Mouse (Mus musculus): ENCODE results near the gene Kif1bp.
"Not testable (repeated sequence)": the region's sequence is repeated elsewhere in the genome, so short reads cannot be mapped to it uniquely, and the experiment has no call there.

Gene Kif1bp

GRCm38 (mm10) chr10:62578338-62579100 is at the start of gene Kif1bp:
Gene Kif1bp (minus strand): TSS chr10:62578457.
- DNase-seq (ENCODE audit: low spot score): peak; percentile 94

- DNase-seq (ENCODE audit: low spot score): no peak
These were observed 25.9 kb upstream of the Kif1bp start for GRCm38 (mm10) chr10:62604161-62604560.

- no peak for DNase-seq (ENCODE audit: low spot score)
These were observed 25.2 kb upstream of the Kif1bp start for GRCm38 (mm10) chr10:62603233-62604030.

- DNase-seq (ENCODE audit: low spot score): peak; percentile 90
These were observed 24.2 kb upstream of the Kif1bp start, which contains the start of gene Ddx21 for GRCm38 (mm10) chr10:62602177-62603040. Gene Ddx21 (minus strand): TSS chr10:62602281.

- DNase-seq (ENCODE audit: low spot score): no peak
These were observed 23.5 kb upstream of the Kif1bp start for GRCm38 (mm10) chr10:62601833-62602176.

- DNase-seq (ENCODE audit: low spot score): no peak
These were observed 23.0 kb upstream of the Kif1bp start for GRCm38 (mm10) chr10:62601053-62601791.

GRCm38 (mm10) chr10:62600056-62600455 is 21.8 kb upstream of the Kif1bp start:
- no peak for DNase-seq (ENCODE audit: low spot score)

GRCm38 (mm10) chr10:62599311-62599710 is 21.1 kb upstream of the Kif1bp start:
- DNase-seq (ENCODE audit: low spot score): not testable (repeated sequence)

- no peak for DNase-seq (ENCODE audit: low spot score)
These were observed 14.2 kb upstream of the Kif1bp start for GRCm38 (mm10) chr10:62592496-62592895.

- peak; percentile 67 for DNase-seq (ENCODE audit: low spot score)
These were observed 11.9 kb upstream of the Kif1bp start for GRCm38 (mm10) chr10:62590200-62590599.

GRCm38 (mm10) chr10:62588616-62589015 is 10.4 kb upstream of the Kif1bp start:
- no peak for DNase-seq (ENCODE audit: low spot score)

GRCm38 (mm10) chr10:62583245-62583644 is 5.0 kb upstream of the Kif1bp start:
- DNase-seq (ENCODE audit: low spot score): no peak

GRCm38 (mm10) chr10:62582701-62583100 is 4.4 kb upstream of the Kif1bp start:
- no peak for DNase-seq (ENCODE audit: low spot score)

- no peak for DNase-seq (ENCODE audit: low spot score)
These were observed 4.0 kb upstream of the Kif1bp start for GRCm38 (mm10) chr10:62582263-62582662.

- not testable (repeated sequence) for DNase-seq (ENCODE audit: low spot score)
These were observed 872 bp upstream of the Kif1bp start for GRCm38 (mm10) chr10:62579129-62579528.

GRCm38 (mm10) chr10:62577673-62578337 is 452 bp downstream of the Kif1bp start:
- DNase-seq (ENCODE audit: low spot score): no peak

GRCm38 (mm10) chr10:62575001-62575400 is 3.3 kb downstream of the Kif1bp start:
- no peak for DNase-seq (ENCODE audit: low spot score)

- peak; percentile 72 for DNase-seq (ENCODE audit: low spot score)
These were observed 8.0 kb downstream of the Kif1bp start for GRCm38 (mm10) chr10:62570126-62570871.

GRCm38 (mm10) chr10:62568861-62569260 is 9.4 kb downstream of the Kif1bp start:
- DNase-seq (ENCODE audit: low spot score): no peak

GRCm38 (mm10) chr10:62557736-62558135 is 20.5 kb downstream of the Kif1bp start:
- DNase-seq (ENCODE audit: low spot score): no peak

Data from yolk sac, embryonic 10.5 days (tissue).